23 mouse cellular contexts compared by ENCODE assay signal in genomic region chr14:121626741-121627140, GRCm38 (mm10).
A peak's percentile ranks its signal among the peaks of the same experiment; 100 is the strongest.
DNase-seq lines count a peak whose midpoint lies in the region; ATAC-seq lines count a peak whose summit lies in the region.
"Had no signal": no experiment of that assay in that cellular context is flagged by ENCODE, and none has a peak within 500 bp of the region (broad histone marks: within the 10 kb centered on the region; RNA-seq: fewer than 3 reads in every experiment).

No protein-coding gene starts in this region.

- no peak overlapping the region for H3K4me3 ChIP-seq in forebrain, embryonic 14.5 days (ENCODE audit: low read depth, low read length)
- H3K4me3 ChIP-seq in forebrain, embryonic 12.5 days (replicated peaks) = no peak overlapping the region
- no peak overlapping the region for H3K4me3 ChIP-seq in limb, embryonic 10.5 days
- H3K4me3 ChIP-seq: embryonic facial prominence, embryonic 15.5 days; erythroblast, embryonic 14.5 days; heart, adult 2 months; heart, embryonic 15.5 days; hindbrain, embryonic 13.5 days had no signal

- H3K27me3 ChIP-seq in forebrain, embryonic 14.5 days (replicated peaks; ENCODE audit: control insufficient read depth, insufficient read depth, low read length) = no peaks in the 10 kb centered on the region
- H3K27me3 ChIP-seq in forebrain, embryonic 12.5 days = no peaks in the 10 kb centered on the region
- H3K27me3 ChIP-seq in limb, embryonic 10.5 days (ENCODE audit: low read depth, poor library complexity, severe bottlenecking) = no peaks in the 10 kb centered on the region
- H3K27me3 ChIP-seq: CH12.LX; embryonic facial prominence, embryonic 15.5 days; heart, embryonic 15.5 days; hindbrain, embryonic 13.5 days; Patski had no signal

- H3K4me1 ChIP-seq in forebrain, embryonic 14.5 days (ENCODE audit: control insufficient read depth, insufficient read depth, low read length) = no peaks in the 10 kb centered on the region
- H3K4me1 ChIP-seq in forebrain, embryonic 12.5 days = no peaks in the 10 kb centered on the region
- H3K4me1 ChIP-seq in limb, embryonic 10.5 days = no peaks in the 10 kb centered on the region
- H3K4me1 ChIP-seq: embryonic facial prominence, embryonic 15.5 days; heart, embryonic 15.5 days; hindbrain, embryonic 13.5 days had no signal

- no peak overlapping the region for H3K27ac ChIP-seq in forebrain, embryonic 14.5 days (ENCODE audit: low read depth, low read length)
- no peak overlapping the region for H3K27ac ChIP-seq in forebrain, embryonic 12.5 days
- H3K27ac ChIP-seq in limb, embryonic 10.5 days = no peak overlapping the region
- H3K27ac ChIP-seq: embryonic facial prominence, embryonic 15.5 days; heart, adult 2 months; heart, embryonic 15.5 days; hindbrain, embryonic 13.5 days; hindbrain, postnatal 0 days had no signal

- no peak overlapping the region for H3K9ac ChIP-seq in forebrain, embryonic 14.5 days (ENCODE audit: low read length)
- H3K9ac ChIP-seq in forebrain, embryonic 12.5 days = no peak overlapping the region
- H3K9ac ChIP-seq: embryonic facial prominence, embryonic 15.5 days; heart, embryonic 15.5 days; hindbrain, embryonic 13.5 days had no signal

- H3K4me2 ChIP-seq in forebrain, embryonic 14.5 days (ENCODE audit: low read length) = no peak overlapping the region
- H3K4me2 ChIP-seq in forebrain, embryonic 12.5 days = no peak overlapping the region
- H3K4me2 ChIP-seq: embryonic facial prominence, embryonic 15.5 days; heart, embryonic 11.5 days; heart, embryonic 15.5 days; hindbrain, embryonic 13.5 days had no signal

- no peaks in the 10 kb centered on the region for H3K9me3 ChIP-seq in forebrain, embryonic 14.5 days (replicated peaks; ENCODE audit: control insufficient read depth, low read length)
- no peaks in the 10 kb centered on the region for H3K9me3 ChIP-seq in forebrain, embryonic 12.5 days
- H3K9me3 ChIP-seq in limb, embryonic 10.5 days (replicated peaks) = no peaks in the 10 kb centered on the region
- H3K9me3 ChIP-seq: embryonic facial prominence, embryonic 15.5 days; heart, embryonic 15.5 days; hindbrain, embryonic 13.5 days had no signal

- H3K36me3 ChIP-seq in forebrain, embryonic 14.5 days (ENCODE audit: control insufficient read depth, insufficient read depth, low read length) = no peaks in the 10 kb centered on the region
- no peaks in the 10 kb centered on the region for H3K36me3 ChIP-seq in forebrain, embryonic 12.5 days (replicated peaks)
- no peaks in the 10 kb centered on the region for H3K36me3 ChIP-seq in limb, embryonic 10.5 days

- peak; percentile 48; the same call in 1 of the 2 replicates for ATAC-seq in forebrain, embryonic 14.5 days
- no peak for ATAC-seq in forebrain, embryonic 12.5 days (ENCODE audit: low FRiP score)
- ATAC-seq: activated CD4-positive, CD25-positive, alpha-beta regulatory T cell, adult 4 months; hindbrain, postnatal 0 days; Patski had no signal

- WGBS in forebrain, embryonic 14.5 days = 72% methylated on average over 12 of the region's 12 CpGs
- 92% methylated on average over 12 of the region's 12 CpGs for WGBS in forebrain, embryonic 12.5 days
- 93% methylated on average over 12 of the region's 12 CpGs for WGBS in limb, embryonic 10.5 days

- DNase-seq in forebrain, embryonic 14.5 days (ENCODE audit: low spot score) = peak; percentile 47
- peak; percentile 74 for DNase-seq in brain, adult 2 months (ENCODE audit: low read depth, low spot score)
- peak; percentile 70 for DNase-seq in cerebellum, adult 11-12 months
- peak; percentile 77 for DNase-seq in cerebellum, adult 9-10 months
- DNase-seq in urinary bladder, adult 18-20 months (ENCODE audit: low spot score in 2 of 2) = no peak
- DNase-seq in limb, embryonic 10.5 days (ENCODE audit: low spot score) = no peak
- no peak for DNase-seq in spleen, adult 12 weeks (ENCODE audit: low spot score)
- DNase-seq: adrenal gland, postnatal 14 days; embryo, embryonic 11 days; gastrocnemius, postnatal 14 days; heart, adult 2 months; heart, postnatal 14 days; kidney, adult 18-20 months had no signal

Comparison
In these comparisons a context has a peak if more than half of its experiments do, and no peak if none do; other contexts are left out.
1. DNase-seq: peak in forebrain, embryonic 14.5 days (single experiment), brain, adult 2 months (single experiment), cerebellum, adult 11-12 months (single experiment) and cerebellum, adult 9-10 months (single experiment); none in urinary bladder, adult 18-20 months (0 of 2), limb, embryonic 10.5 days (single experiment) and spleen, adult 12 weeks (single experiment).